Comparison of ENCODE assay signal across 11 mouse cellular contexts in genomic region chr11:70218741-70219470, GRCm38 (mm10). TPM values are rescaled to one million over a fixed set of nuclear protein-coding genes. Genes with fewer than 3 reads are reported as not detected.
A peak's percentile ranks its signal among the peaks of the same experiment; 100 is the strongest.
DNase-seq lines count a peak whose midpoint lies in the region; ATAC-seq and TF ChIP-seq lines count a peak whose summit lies in the region.
"Had no signal": no experiment of that assay in that cellular context is flagged by ENCODE, and none has a peak within 500 bp of the region (broad histone marks: within the 10 kb centered on the region; RNA-seq: fewer than 3 reads in every experiment).

No protein-coding gene starts in this region.

- no peak overlapping the region for H3K9ac ChIP-seq in heart, adult 2 months (ENCODE audit: low read depth, low read length)
- H3K9ac ChIP-seq in hindbrain, embryonic 13.5 days: peak overlapping the region; percentile 89; the same call in 1 of the 2 replicates
- no peak overlapping the region for H3K9ac ChIP-seq in liver, embryonic 14.5 days (replicated peaks)
- H3K9ac ChIP-seq: lung, embryonic 15.5 days had no signal

- WGBS in heart, embryonic 10.5 days: 86% methylated on average over 15 of the region's 15 CpGs
- 92% methylated on average over 15 of the region's 15 CpGs for WGBS in heart, adult 2 months
- 89% methylated on average over 15 of the region's 15 CpGs for WGBS in hindbrain, embryonic 13.5 days
- WGBS in liver, embryonic 14.5 days (ENCODE audit: insufficient replicate concordance): 78% methylated on average over 15 of the region's 15 CpGs

- TF ChIP-seq CTCF in heart, adult 2 months (IDR thresholded peaks at IDR 0.05): no peak
- TF ChIP-seq CTCF in liver, embryonic 14.5 days (IDR thresholded peaks at IDR 0.05; ENCODE audit: low read depth): no peak

- no peak for TF ChIP-seq POLR2A in heart, adult 2 months (IDR thresholded peaks at IDR 0.05; ENCODE audit: insufficient read depth, low read depth, low read length)

- peaks cover 12% of the 10 kb centered on the region for H3K36me3 ChIP-seq in heart, embryonic 10.5 days
- no peaks in the 10 kb centered on the region for H3K36me3 ChIP-seq in heart, adult 2 months (ENCODE audit: control insufficient read depth, insufficient read depth, low read length)
- H3K36me3 ChIP-seq in hindbrain, embryonic 13.5 days: peaks cover 10% of the 10 kb centered on the region
- no peaks in the 10 kb centered on the region for H3K36me3 ChIP-seq in liver, embryonic 14.5 days (replicated peaks; ENCODE audit: control insufficient read depth, insufficient read depth, low read depth)
- H3K36me3 ChIP-seq: lung, embryonic 15.5 days had no signal

- no peak overlapping the region for H3K27ac ChIP-seq in heart, embryonic 10.5 days
- H3K27ac ChIP-seq in heart, adult 2 months: no peak overlapping the region
- H3K27ac ChIP-seq in hindbrain, embryonic 13.5 days: no peak overlapping the region
- no peak overlapping the region for H3K27ac ChIP-seq in liver, embryonic 14.5 days
- H3K27ac ChIP-seq: lung, embryonic 15.5 days had no signal

- H3K27me3 ChIP-seq in heart, embryonic 10.5 days (ENCODE audit: insufficient read depth, poor library complexity, severe bottlenecking): peaks cover 63% of the 10 kb centered on the region
- H3K27me3 ChIP-seq in heart, adult 2 months (ENCODE audit: control insufficient read depth, insufficient read depth, low read length): peaks cover 2% of the 10 kb centered on the region; the same call in 1 of the 2 replicates
- peaks cover 43% of the 10 kb centered on the region for H3K27me3 ChIP-seq in hindbrain, embryonic 13.5 days
- peaks cover 26% of the 10 kb centered on the region for H3K27me3 ChIP-seq in liver, embryonic 14.5 days (ENCODE audit: control insufficient read depth, insufficient read depth, low read length)
- H3K27me3 ChIP-seq: CH12.LX had no signal

- H3K9me3 ChIP-seq in heart, embryonic 10.5 days: no peaks in the 10 kb centered on the region
- H3K9me3 ChIP-seq in hindbrain, embryonic 13.5 days: no peaks in the 10 kb centered on the region
- no peaks in the 10 kb centered on the region for H3K9me3 ChIP-seq in liver, embryonic 14.5 days (ENCODE audit: control insufficient read depth, low read length)
- H3K9me3 ChIP-seq: lung, embryonic 15.5 days had no signal

- no peak for DNase-seq in heart, embryonic 10.5 days (ENCODE audit: low spot score)
- no peak for DNase-seq in heart, adult 2 months
- DNase-seq in cerebellum, adult 9-11 months: peak; percentile 62
- DNase-seq in liver, embryonic 14.5 days (ENCODE audit: low read depth in 3 of 3, low spot score in 3 of 3): no peak
- DNase-seq in testis, postnatal 14 days (ENCODE audit: low spot score): no peak
- DNase-seq in urinary bladder, postnatal 14 days (ENCODE audit: low spot score): no peak
- DNase-seq: right cerebral cortex, postnatal 4 days had no signal

- H3K79me2 ChIP-seq in heart, adult 2 months (replicated peaks; ENCODE audit: control insufficient read depth, insufficient read depth, low read length): no peaks in the 10 kb centered on the region

- peak overlapping the region; percentile 92 for H3K4me2 ChIP-seq in hindbrain, embryonic 13.5 days
- peak overlapping the region; percentile 98 for H3K4me2 ChIP-seq in liver, embryonic 14.5 days (ENCODE audit: low read depth)

- TF ChIP-seq EP300 in heart, adult 2 months (IDR thresholded peaks at IDR 0.05; ENCODE audit: insufficient read depth, low read depth, low read length): no peak
- TF ChIP-seq EP300 in liver, embryonic 14.5 days (IDR thresholded peaks at IDR 0.05; ENCODE audit: low read depth): no peak

- ATAC-seq in hindbrain, embryonic 13.5 days (ENCODE audit: low FRiP score): no peak
- ATAC-seq in liver, embryonic 14.5 days (ENCODE audit: insufficient read depth): no peak
- no peak for ATAC-seq in monocyte, adult 5-6 weeks (replicated peaks; ENCODE audit: insufficient number of reproducible peaks, low FRiP score, low TSS enrichment, poor library complexity, severe bottlenecking)

- H3K4me1 ChIP-seq in heart, embryonic 10.5 days: peaks cover 49% of the 10 kb centered on the region
- peaks cover 5% of the 10 kb centered on the region for H3K4me1 ChIP-seq in heart, adult 2 months (ENCODE audit: control insufficient read depth, insufficient read depth, low read length)
- peaks cover 54% of the 10 kb centered on the region for H3K4me1 ChIP-seq in hindbrain, embryonic 13.5 days (replicated peaks)
- H3K4me1 ChIP-seq in liver, embryonic 14.5 days (replicated peaks; ENCODE audit: control insufficient read depth in 2 of 2, insufficient read depth in 2 of 2, low read length in 1 of 2): peaks cover 16 to 26% of the 10 kb centered on the region in 2 experiments

- 0 out of 2 replicates have a peak overlapping the region, but pooled peaks have one; percentile 12 for H3K4me3 ChIP-seq in heart, embryonic 10.5 days
- H3K4me3 ChIP-seq in heart, adult 2 months: no peak overlapping the region
- H3K4me3 ChIP-seq in hindbrain, embryonic 13.5 days: peak overlapping the region; percentile 64
- H3K4me3 ChIP-seq in liver, embryonic 14.5 days (ENCODE audit: insufficient read depth in 1 of 2, low read depth in 2 of 2, low read length in 2 of 2): peak overlapping the region in 1 of 2 experiments; percentile 79; a peak in 2 of 4 replicates
- H3K4me3 ChIP-seq: lung, embryonic 15.5 days had no signal

- intact Hi-C loops in heart, adult 2 months (cut with DNase I): no loop called here

RNA-seq across cellular contexts. Expression of gene Slc16a13, which starts 2.0 kb away (rescaled TPM):
- polyA plus RNA-seq in heart, embryonic 10.5 days (2016; fragmentation: Nextera tagmentation; extraction: Ambion mirVana): 10.0 and 10.4 TPM in 2 replicates
- 1 to 10 TPM; 2.2 to 2.8 TPM for total RNA-seq in heart, adult 2 months (2021)
- 4.0 and 7.4 TPM in 2 replicates for polyA plus RNA-seq in heart, adult 2 months (2012; rRNA removed)
- 16.1 and 18.1 TPM in 2 replicates for polyA plus RNA-seq in hindbrain, embryonic 13.5 days (2015; fragmentation: Nextera tagmentation; extraction: Ambion mirVana)
- 2.9 and 3.2 TPM in 2 replicates for polyA plus RNA-seq in liver, embryonic 14.5 days (2012; rRNA removed)
- polyA plus RNA-seq in liver, embryonic 14.5 days (2014; fragmentation: Nextera tagmentation; extraction: Ambion mirVana): 3.8 and 4.4 TPM in 2 replicates
- total RNA-seq in monocyte, adult 5-6 weeks (2017): 1.9 to 11.0 TPM (median 3.1 TPM) in 3 replicates

RNA-seq across cellular contexts. Expression of gene Slc16a11, which starts 6.4 kb away (rescaled TPM):
- 0.51 and 2.4 TPM in 2 replicates for polyA plus RNA-seq in heart, embryonic 10.5 days (2016; fragmentation: Nextera tagmentation; extraction: Ambion mirVana)
- under 1 TPM; 0.34 to 0.52 TPM for total RNA-seq in heart, adult 2 months (2021)
- polyA plus RNA-seq in heart, adult 2 months (2012; rRNA removed): 1.1 and 9.6 TPM in 2 replicates
- 3.1 and 4.6 TPM in 2 replicates for polyA plus RNA-seq in hindbrain, embryonic 13.5 days (2015; fragmentation: Nextera tagmentation; extraction: Ambion mirVana)
- 0.52 and 0.79 TPM in 2 replicates for polyA plus RNA-seq in liver, embryonic 14.5 days (2012; rRNA removed)
- 0.47 TPM in 2 replicates for polyA plus RNA-seq in liver, embryonic 14.5 days (2014; fragmentation: Nextera tagmentation; extraction: Ambion mirVana)
- total RNA-seq in monocyte, adult 5-6 weeks (2017): not detected in 3 replicates

RNA-seq across cellular contexts. Expression of gene Bcl6b, which starts 10.7 kb away (rescaled TPM):
- polyA plus RNA-seq in heart, embryonic 10.5 days (2016; fragmentation: Nextera tagmentation; extraction: Ambion mirVana): 10.7 and 15.0 TPM in 2 replicates
- total RNA-seq in heart, adult 2 months (2021): 10 to 100 TPM in 1 of 2 experiments, 1 to 10 TPM in 1; 9.1 to 13.7 TPM
- polyA plus RNA-seq in heart, adult 2 months (2012; rRNA removed): 18.9 and 21.0 TPM in 2 replicates
- polyA plus RNA-seq in hindbrain, embryonic 13.5 days (2015; fragmentation: Nextera tagmentation; extraction: Ambion mirVana): 5.0 and 5.5 TPM in 2 replicates
- 1.0 TPM in 2 replicates for polyA plus RNA-seq in liver, embryonic 14.5 days (2012; rRNA removed)
- 1.0 and 2.5 TPM in 2 replicates for polyA plus RNA-seq in liver, embryonic 14.5 days (2014; fragmentation: Nextera tagmentation; extraction: Ambion mirVana)
- total RNA-seq in monocyte, adult 5-6 weeks (2017): not detected in 3 replicates

RNA-seq across cellular contexts. Expression of gene 0610010K14Rik, which starts 18.8 kb away (rescaled TPM):
- polyA plus RNA-seq in heart, embryonic 10.5 days (2016; fragmentation: Nextera tagmentation; extraction: Ambion mirVana): 142 and 153 TPM in 2 replicates
- total RNA-seq in heart, adult 2 months (2021): 10 to 100 TPM; 30.7 to 34.5 TPM
- 38.9 and 48.1 TPM in 2 replicates for polyA plus RNA-seq in heart, adult 2 months (2012; rRNA removed)
- polyA plus RNA-seq in hindbrain, embryonic 13.5 days (2015; fragmentation: Nextera tagmentation; extraction: Ambion mirVana): 193 and 201 TPM in 2 replicates
- 53.3 and 56.1 TPM in 2 replicates for polyA plus RNA-seq in liver, embryonic 14.5 days (2012; rRNA removed)
- polyA plus RNA-seq in liver, embryonic 14.5 days (2014; fragmentation: Nextera tagmentation; extraction: Ambion mirVana): 78.4 and 79.8 TPM in 2 replicates
- 8.1 to 28.1 TPM (median 18.3 TPM) in 3 replicates for total RNA-seq in monocyte, adult 5-6 weeks (2017)

RNA-seq across cellular contexts. Expression of gene Gm21988, which starts 20.7 kb away (rescaled TPM):
- 6.5 and 8.7 TPM in 2 replicates for polyA plus RNA-seq in heart, embryonic 10.5 days (2016; fragmentation: Nextera tagmentation; extraction: Ambion mirVana)
- total RNA-seq in heart, adult 2 months (2021): 1 to 10 TPM; 2.0 to 3.4 TPM
- polyA plus RNA-seq in heart, adult 2 months (2012; rRNA removed): 5.0 and 5.5 TPM in 2 replicates
- 12.4 and 14.7 TPM in 2 replicates for polyA plus RNA-seq in hindbrain, embryonic 13.5 days (2015; fragmentation: Nextera tagmentation; extraction: Ambion mirVana)
- 4.5 and 4.8 TPM in 2 replicates for polyA plus RNA-seq in liver, embryonic 14.5 days (2012; rRNA removed)
- 4.2 and 4.4 TPM in 2 replicates for polyA plus RNA-seq in liver, embryonic 14.5 days (2014; fragmentation: Nextera tagmentation; extraction: Ambion mirVana)
- 3.3 to 5.8 TPM in 2 of 3 replicates, not detected in the other for total RNA-seq in monocyte, adult 5-6 weeks (2017)
